Mouse (Mus musculus) hindbrain, embryonic 10.5 days (tissue): ENCODE results near the gene Supt4a. TPM values are rescaled to one million over a fixed set of nuclear protein-coding genes. Genes with fewer than 3 reads are reported as not detected.

Source experiments
- DNase-seq: peaks from one replicate; pipeline ENCODE4 v3.0.0-alpha.2; 2017; ENCODE audit warnings: low spot score
- H3K27ac ChIP-seq: fragments of 300-500 bp; sonication (generic); 2 replicates; pipeline ENCODE4 v1.5.1; 2016; ENCODE audit warnings: mild to moderate bottlenecking, moderate library complexity
- H3K27me3 ChIP-seq: fragments of 300-500 bp; sonication (generic); 2 replicates; pipeline ENCODE4 v1.6.1; 2016; ENCODE audit warnings: mild to moderate bottlenecking; ENCODE audit not compliant: poor library complexity, insufficient read depth, severe bottlenecking
- H3K36me3 ChIP-seq: fragments of 300-500 bp; sonication (generic); 2 replicates; pipeline ENCODE4 v1.6.1; 2016; ENCODE audit warnings: mild to moderate bottlenecking, moderate library complexity
- H3K4me1 ChIP-seq: fragments of 300-500 bp; sonication (generic); replicated peaks from 2 replicates; pipeline ENCODE4 v1.6.1; 2016; ENCODE audit warnings: mild to moderate bottlenecking
- H3K4me3 ChIP-seq: fragments of 300-500 bp; sonication (generic); 2 replicates; pipeline ENCODE4 v1.5.1; 2016; ENCODE audit warnings: mild to moderate bottlenecking, moderate library complexity
- H3K9me3 ChIP-seq: fragments of 300-500 bp; sonication (generic); 2 replicates; pipeline ENCODE4 v1.6.1; 2016; ENCODE audit warnings: mild to moderate bottlenecking, moderate library complexity
- WGBS: fragments of 180-500 bp; shearing (Covaris S2); methylation state at CpG from one replicate; pipeline ENCODE4 v1.1.7; 2016; 5-methylcytosine and 5-hydroxymethylcytosine counted together
- polyA plus RNA-seq: library from polyadenylated mRNA; unstranded; fragments of >200 nt; fragmentation: Nextera tagmentation; extraction: Ambion mirVana; gene quantifications from 2 replicates; pipeline ENCODE4 v1.2.1, GENCODE M21; 2016

Gene Supt4a
- polyA plus RNA-seq, 1 experiment from 2014 or later, result 184 TPM

- no peak for DNase-seq
- Histone ChIP-seq H3K27me3 (no peaks in the 10 kb centered on the region), H3K4me1 (peaks cover 20% of the 10 kb centered on the region; the same call in 1 of the 2 replicates), H3K9me3 (no peaks in the 10 kb centered on the region), H3K4me3 (no peak overlapping the region), H3K27ac (peak overlapping the region; percentile 31), H3K36me3 (peaks cover 24% of the 10 kb centered on the region)
- WGBS, result 40% methylated on average over 19 of the region's 19 CpGs
Measured at GRCm38 (mm10) chr11:87748132-87749119, 11.1 kb downstream of the Supt4a start.

- Histone ChIP-seq H3K9me3 (no peaks in the 10 kb centered on the region), H3K4me1 (peaks cover 22% of the 10 kb centered on the region; the same call in 1 of the 2 replicates), H3K36me3 (peaks cover 14% of the 10 kb centered on the region), H3K27ac (peak overlapping the region; percentile 31), H3K4me3 (no peak overlapping the region), H3K27me3 (no peaks in the 10 kb centered on the region)
- no peak for DNase-seq
- WGBS, result 60% methylated on average over 18 of the region's 18 CpGs
Measured at GRCm38 (mm10) chr11:87749192-87750042, 12.1 kb downstream of the Supt4a start.

- Histone ChIP-seq H3K36me3 (peaks cover 7% of the 10 kb centered on the region), H3K4me1 (peaks cover 27% of the 10 kb centered on the region; the same call in 1 of the 2 replicates), H3K9me3 (no peaks in the 10 kb centered on the region), H3K27me3 (no peaks in the 10 kb centered on the region), H3K4me3 (no peak overlapping the region), H3K27ac (peak overlapping the region; percentile 73; the same call in 1 of the 2 replicates)
- DNase-seq, result no peak
- 79% methylated on average over 11 of the region's 11 CpGs for WGBS
Measured at GRCm38 (mm10) chr11:87750043-87750421, 12.7 kb downstream of the Supt4a start.

GRCm38 (mm10) chr11:87750521-87750920 lies 13.2 kb downstream of the Supt4a start:
- peaks cover 3% of the 10 kb centered on the region for H3K36me3 ChIP-seq
- no peaks in the 10 kb centered on the region for H3K27me3 ChIP-seq
- DNase-seq, result no peak
- no peak overlapping the region for H3K4me3 ChIP-seq
- no peaks in the 10 kb centered on the region for H3K9me3 ChIP-seq
- 75% methylated on average over 3 of the region's 3 CpGs for WGBS
- peak overlapping the region; percentile 73; the same call in 1 of the 2 replicates for H3K27ac ChIP-seq
- H3K4me1 ChIP-seq, result peaks cover 29% of the 10 kb centered on the region; the same call in 1 of the 2 replicates

- Histone ChIP-seq H3K4me3 (no peak overlapping the region), H3K4me1 (peaks cover 29% of the 10 kb centered on the region; the same call in 1 of the 2 replicates), H3K27me3 (no peaks in the 10 kb centered on the region), H3K36me3 (no peaks in the 10 kb centered on the region), H3K27ac (peak overlapping the region; percentile 73), H3K9me3 (no peaks in the 10 kb centered on the region)
- 84% methylated on average over 8 of the region's 8 CpGs for WGBS
- DNase-seq, result no peak
Measured at GRCm38 (mm10) chr11:87751031-87751430, 13.7 kb downstream of the Supt4a start.

GRCm38 (mm10) chr11:87751491-87751966 lies 14.2 kb downstream of the Supt4a start:
- Histone ChIP-seq H3K27me3 (no peaks in the 10 kb centered on the region), H3K4me3 (no peak overlapping the region), H3K4me1 (peaks cover 29% of the 10 kb centered on the region; the same call in 1 of the 2 replicates), H3K27ac (peak overlapping the region; percentile 73), H3K9me3 (no peaks in the 10 kb centered on the region), H3K36me3 (no peaks in the 10 kb centered on the region)
- DNase-seq, result no peak
- WGBS, result 75% methylated on average over 4 of the region's 4 CpGs

GRCm38 (mm10) chr11:87752307-87752706 lies 15.0 kb downstream of the Supt4a start:
- no peaks in the 10 kb centered on the region for H3K36me3 ChIP-seq
- no peak overlapping the region for H3K27ac ChIP-seq
- H3K27me3 ChIP-seq, result no peaks in the 10 kb centered on the region
- 74% methylated on average over 1 of the region's 1 CpGs for WGBS
- no peaks in the 10 kb centered on the region for H3K9me3 ChIP-seq
- no peak overlapping the region for H3K4me3 ChIP-seq
- H3K4me1 ChIP-seq, result peaks cover 29% of the 10 kb centered on the region; the same call in 1 of the 2 replicates
- DNase-seq, result no peak

GRCm38 (mm10) chr11:87753255-87753654 lies 15.9 kb downstream of the Supt4a start:
- H3K9me3 ChIP-seq, result no peaks in the 10 kb centered on the region
- peaks cover 29% of the 10 kb centered on the region; the same call in 1 of the 2 replicates for H3K4me1 ChIP-seq
- no peaks in the 10 kb centered on the region for H3K36me3 ChIP-seq
- no peak for DNase-seq
- no peaks in the 10 kb centered on the region for H3K27me3 ChIP-seq
- 86% methylated on average over 8 of the region's 8 CpGs for WGBS
- no peak overlapping the region for H3K4me3 ChIP-seq
- H3K27ac ChIP-seq, result 0 out of 2 replicates have a peak overlapping the region, but pooled peaks have one; percentile 12

GRCm38 (mm10) chr11:87753891-87754501 lies 16.6 kb downstream of the Supt4a start:
- H3K4me1 ChIP-seq, result peaks cover 22% of the 10 kb centered on the region; the same call in 1 of the 2 replicates
- H3K27me3 ChIP-seq, result no peaks in the 10 kb centered on the region
- H3K4me3 ChIP-seq, result no peak overlapping the region
- no peaks in the 10 kb centered on the region for H3K9me3 ChIP-seq
- H3K36me3 ChIP-seq, result no peaks in the 10 kb centered on the region
- H3K27ac ChIP-seq, result peak overlapping the region; percentile 60
- no peak for DNase-seq
- WGBS, result 85% methylated on average over 5 of the region's 5 CpGs

GRCm38 (mm10) chr11:87754603-87755002 lies 17.3 kb downstream of the Supt4a start:
- no peaks in the 10 kb centered on the region for H3K9me3 ChIP-seq
- no peak for DNase-seq
- H3K27me3 ChIP-seq, result peaks cover 2% of the 10 kb centered on the region; the same call in 1 of the 2 replicates
- peaks cover 16% of the 10 kb centered on the region; the same call in 1 of the 2 replicates for H3K4me1 ChIP-seq
- H3K4me3 ChIP-seq, result no peak overlapping the region
- no peaks in the 10 kb centered on the region for H3K36me3 ChIP-seq
- H3K27ac ChIP-seq, result peak overlapping the region; percentile 60
- 74% methylated on average over 5 of the region's 5 CpGs for WGBS

GRCm38 (mm10) chr11:87755360-87756017 lies 18.1 kb downstream of the Supt4a start:
- WGBS, result 74% methylated on average over 17 of the region's 17 CpGs
- Histone ChIP-seq H3K27me3 (peaks cover 11% of the 10 kb centered on the region), H3K27ac (0 out of 2 replicates have a peak overlapping the region, but pooled peaks have one; percentile 5), H3K4me3 (no peak overlapping the region; the same call in 1 of the 2 replicates), H3K4me1 (peaks cover 21% of the 10 kb centered on the region), H3K36me3 (no peaks in the 10 kb centered on the region), H3K9me3 (no peaks in the 10 kb centered on the region)
- DNase-seq, result no peak
